Mouse (Mus musculus): Measurements from ENCODE around the gene D630039A03Rik.
A peak's percentile ranks its signal among the peaks of the same experiment; 100 is the strongest.

Gene D630039A03Rik

GRCm38 (mm10) chr4:57879804-57880357 is 36.2 kb downstream of the D630039A03Rik start:
- peaks cover 68% of the 10 kb centered on the region for H3K36me3 ChIP-seq (ENCODE audit: insufficient read depth, low read length)
- H3K4me1 ChIP-seq (replicated peaks; ENCODE audit: low read depth, low read length) = no peaks in the 10 kb centered on the region
- TF ChIP-seq CTCF (conservative IDR thresholded peaks at IDR 0.05; ENCODE audit: low read length) (peak; percentile 43), POU5F1 (IDR thresholded peaks at IDR 0.05; ENCODE audit: borderline replicate concordance, low read length) (no peak)
- H3K4me3 ChIP-seq (replicated peaks; ENCODE audit: low read length) = no peak overlapping the region
- no peaks in the 10 kb centered on the region for H3K27me3 ChIP-seq (ENCODE audit: insufficient read depth, low read length)
- peaks cover 74% of the 10 kb centered on the region for H3K9me3 ChIP-seq (ENCODE audit: low read length)

GRCm38 (mm10) chr4:57879137-57879536 is 37.0 kb downstream of the D630039A03Rik start:
- Histone ChIP-seq H3K36me3 (ENCODE audit: insufficient read depth, low read length) (peaks cover 61% of the 10 kb centered on the region), H3K27me3 (ENCODE audit: insufficient read depth, low read length) (no peaks in the 10 kb centered on the region), H3K9me3 (ENCODE audit: low read length) (peaks cover 67% of the 10 kb centered on the region), H3K4me3 (replicated peaks; ENCODE audit: low read length) (no peak overlapping the region), H3K4me1 (replicated peaks; ENCODE audit: low read depth, low read length) (no peaks in the 10 kb centered on the region)
- no peak for TF ChIP-seq NANOG (IDR thresholded peaks at IDR 0.05; ENCODE audit: borderline replicate concordance, low read length)
- no peak for TF ChIP-seq CTCF (conservative IDR thresholded peaks at IDR 0.05; ENCODE audit: low read length)
- no peak for TF ChIP-seq POU5F1 (IDR thresholded peaks at IDR 0.05; ENCODE audit: borderline replicate concordance, low read length)

GRCm38 (mm10) chr4:57867454-57867853 is 48.6 kb downstream of the D630039A03Rik start:
- Histone ChIP-seq H3K4me1 (replicated peaks; ENCODE audit: low read depth, low read length) (peaks cover 24% of the 10 kb centered on the region), H3K36me3 (ENCODE audit: insufficient read depth, low read length) (peaks cover 33% of the 10 kb centered on the region), H3K4me3 (replicated peaks; ENCODE audit: low read length) (0 out of 2 replicates have a peak overlapping the region, but pooled peaks have one; percentile 0), H3K27me3 (ENCODE audit: insufficient read depth, low read length) (no peaks in the 10 kb centered on the region), H3K9me3 (ENCODE audit: low read length) (peaks cover 50% of the 10 kb centered on the region)
- TF ChIP-seq CTCF (conservative IDR thresholded peaks at IDR 0.05; ENCODE audit: low read length) (no peak), NANOG (IDR thresholded peaks at IDR 0.05; ENCODE audit: borderline replicate concordance, low read length) (no peak), POU5F1 (IDR thresholded peaks at IDR 0.05; ENCODE audit: borderline replicate concordance, low read length) (no peak)

GRCm38 (mm10) chr4:57866990-57867389 is 49.1 kb downstream of the D630039A03Rik start:
- Histone ChIP-seq H3K9me3 (ENCODE audit: low read length) (peaks cover 50% of the 10 kb centered on the region), H3K36me3 (ENCODE audit: insufficient read depth, low read length) (peaks cover 29% of the 10 kb centered on the region), H3K4me1 (replicated peaks; ENCODE audit: low read depth, low read length) (peaks cover 24% of the 10 kb centered on the region), H3K27me3 (ENCODE audit: insufficient read depth, low read length) (no peaks in the 10 kb centered on the region), H3K4me3 (replicated peaks; ENCODE audit: low read length) (0 out of 2 replicates have a peak overlapping the region, but pooled peaks have one; percentile 0)
- TF ChIP-seq NANOG (IDR thresholded peaks at IDR 0.05; ENCODE audit: borderline replicate concordance, low read length) = no peak

- no peak for TF ChIP-seq POU5F1 (IDR thresholded peaks at IDR 0.05; ENCODE audit: borderline replicate concordance, low read length)
- no peak for TF ChIP-seq NANOG (IDR thresholded peaks at IDR 0.05; ENCODE audit: borderline replicate concordance, low read length)
- no peak for TF ChIP-seq CTCF (conservative IDR thresholded peaks at IDR 0.05; ENCODE audit: low read length)
- Histone ChIP-seq H3K4me3 (replicated peaks; ENCODE audit: low read length) (no peak overlapping the region), H3K9me3 (ENCODE audit: low read length) (peaks cover 45% of the 10 kb centered on the region), H3K4me1 (replicated peaks; ENCODE audit: low read depth, low read length) (peaks cover 27% of the 10 kb centered on the region), H3K36me3 (ENCODE audit: insufficient read depth, low read length) (peaks cover 27% of the 10 kb centered on the region), H3K27me3 (ENCODE audit: insufficient read depth, low read length) (no peaks in the 10 kb centered on the region)
Observed at GRCm38 (mm10) chr4:57866088-57866487, 50.0 kb downstream of the D630039A03Rik start.

- TF ChIP-seq POU5F1 (IDR thresholded peaks at IDR 0.05; ENCODE audit: borderline replicate concordance, low read length) (no peak), NANOG (IDR thresholded peaks at IDR 0.05; ENCODE audit: borderline replicate concordance, low read length) (no peak), CTCF (conservative IDR thresholded peaks at IDR 0.05; ENCODE audit: low read length) (no peak)
Observed at GRCm38 (mm10) chr4:57862269-57862986, 53.7 kb downstream of the D630039A03Rik start.

GRCm38 (mm10) chr4:57861856-57862255 is 54.2 kb downstream of the D630039A03Rik start:
- Histone ChIP-seq H3K4me3 (replicated peaks; ENCODE audit: low read length) (no peak overlapping the region), H3K9me3 (ENCODE audit: low read length) (peaks cover 31% of the 10 kb centered on the region), H3K36me3 (ENCODE audit: insufficient read depth, low read length) (peaks cover 61% of the 10 kb centered on the region), H3K27me3 (ENCODE audit: insufficient read depth, low read length) (no peaks in the 10 kb centered on the region), H3K4me1 (replicated peaks; ENCODE audit: low read depth, low read length) (peaks cover 24% of the 10 kb centered on the region)
- no peak for TF ChIP-seq NANOG (IDR thresholded peaks at IDR 0.05; ENCODE audit: borderline replicate concordance, low read length)
- no peak for TF ChIP-seq POU5F1 (IDR thresholded peaks at IDR 0.05; ENCODE audit: borderline replicate concordance, low read length)

More at GRCm38 (mm10) chr4:57862269-57862986, 53.7 kb downstream of the D630039A03Rik start:
- H3K36me3 ChIP-seq (ENCODE audit: insufficient read depth, low read length) = peaks cover 58% of the 10 kb centered on the region
- no peak overlapping the region for H3K4me3 ChIP-seq (replicated peaks; ENCODE audit: low read length)
- H3K27me3 ChIP-seq (ENCODE audit: insufficient read depth, low read length) = no peaks in the 10 kb centered on the region
- H3K4me1 ChIP-seq (replicated peaks; ENCODE audit: low read depth, low read length) = peaks cover 29% of the 10 kb centered on the region
- peaks cover 31% of the 10 kb centered on the region for H3K9me3 ChIP-seq (ENCODE audit: low read length)

GRCm38 (mm10) chr4:57861166-57861565 is 54.9 kb downstream of the D630039A03Rik start:
- no peak overlapping the region for H3K4me3 ChIP-seq (replicated peaks; ENCODE audit: low read length)
- H3K36me3 ChIP-seq (ENCODE audit: insufficient read depth, low read length) = peaks cover 66% of the 10 kb centered on the region
- peaks cover 35% of the 10 kb centered on the region for H3K9me3 ChIP-seq (ENCODE audit: low read length)
- no peak for TF ChIP-seq NANOG (IDR thresholded peaks at IDR 0.05; ENCODE audit: borderline replicate concordance, low read length)
- TF ChIP-seq POU5F1 (IDR thresholded peaks at IDR 0.05; ENCODE audit: borderline replicate concordance, low read length) = no peak
- no peak for TF ChIP-seq CTCF (conservative IDR thresholded peaks at IDR 0.05; ENCODE audit: low read length)
- no peaks in the 10 kb centered on the region for H3K27me3 ChIP-seq (ENCODE audit: insufficient read depth, low read length)
- peaks cover 24% of the 10 kb centered on the region for H3K4me1 ChIP-seq (replicated peaks; ENCODE audit: low read depth, low read length)
